Mouse (Mus musculus): ENCODE results near the gene Abl1. TPM values are rescaled to one million over a fixed set of nuclear protein-coding genes. Genes with fewer than 3 reads are reported as not detected.

Gene Abl1
- polyA plus RNA-seq, 1 experiment: 45.9 TPM

GRCm38 (mm10) chr2:31640609-31641507, 47.3 kb upstream of the Abl1 start:
- no peak overlapping the region for H3ac ChIP-seq (ENCODE audit: control insufficient read depth, insufficient read length, low read depth)
- TF ChIP-seq CEBPB (IDR thresholded peaks at IDR 0.05; ENCODE audit: low read depth): no peak
- no peak for TF ChIP-seq CTCF (IDR thresholded peaks at IDR 0.05; ENCODE audit: control insufficient read depth, insufficient read depth, insufficient read length)
- TF ChIP-seq FOSL1 (IDR thresholded peaks at IDR 0.05; ENCODE audit: insufficient read depth, low read length, poor library complexity, severe bottlenecking): no peak
- TF ChIP-seq MYOG (IDR thresholded peaks at IDR 0.05; ENCODE audit: control insufficient read depth, extremely low read depth, insufficient read length): no peak
- no peak for TF ChIP-seq MYOD1 (IDR thresholded peaks at IDR 0.05; ENCODE audit: control insufficient read depth, insufficient read length, low read depth)
- TF ChIP-seq MAX (IDR thresholded peaks at IDR 0.05): no peak
- TF ChIP-seq USF1 (IDR thresholded peaks at IDR 0.05; ENCODE audit: low read depth): no peak
- no peak overlapping the region for H3K4me3 ChIP-seq (ENCODE audit: insufficient read depth, poor library complexity, severe bottlenecking)
- H3K36me3 ChIP-seq (ENCODE audit: control insufficient read depth, insufficient read depth): no peaks in the 10 kb centered on the region
- H3K79me2 ChIP-seq (ENCODE audit: control insufficient read depth, insufficient read depth): no peaks in the 10 kb centered on the region
- no peaks in the 10 kb centered on the region for H3K79me3 ChIP-seq (ENCODE audit: low read depth)
- peaks cover 82% of the 10 kb centered on the region for H3K27me3 ChIP-seq (ENCODE audit: control insufficient read depth, insufficient read depth, insufficient read length)

GRCm38 (mm10) chr2:31641508-31641830, 46.7 kb upstream of the Abl1 start:
- Histone ChIP-seq H3K27me3 (ENCODE audit: control insufficient read depth, insufficient read depth, insufficient read length) (peaks cover 82% of the 10 kb centered on the region), H3K79me3 (ENCODE audit: low read depth) (no peaks in the 10 kb centered on the region), H3K36me3 (ENCODE audit: control insufficient read depth, insufficient read depth) (no peaks in the 10 kb centered on the region), H3K79me2 (ENCODE audit: control insufficient read depth, insufficient read depth) (no peaks in the 10 kb centered on the region), H3K4me3 (ENCODE audit: insufficient read depth, poor library complexity, severe bottlenecking) (no peak overlapping the region), H3ac (ENCODE audit: control insufficient read depth, insufficient read length, low read depth) (no peak overlapping the region)
- no peak for TF ChIP-seq MYOG (IDR thresholded peaks at IDR 0.05; ENCODE audit: control insufficient read depth, extremely low read depth, insufficient read length)
- TF ChIP-seq MYOD1 (IDR thresholded peaks at IDR 0.05; ENCODE audit: control insufficient read depth, insufficient read length, low read depth): no peak
- TF ChIP-seq CTCF (IDR thresholded peaks at IDR 0.05; ENCODE audit: control insufficient read depth, insufficient read depth, insufficient read length): no peak

- Histone ChIP-seq H3K36me3 (ENCODE audit: control insufficient read depth, insufficient read depth) (no peaks in the 10 kb centered on the region), H3K4me3 (ENCODE audit: insufficient read depth, poor library complexity, severe bottlenecking) (no peak overlapping the region), H3K27me3 (ENCODE audit: control insufficient read depth, insufficient read depth, insufficient read length) (peaks cover 82% of the 10 kb centered on the region), H3ac (ENCODE audit: control insufficient read depth, insufficient read length, low read depth) (no peak overlapping the region), H3K79me3 (ENCODE audit: low read depth) (no peaks in the 10 kb centered on the region), H3K79me2 (ENCODE audit: control insufficient read depth, insufficient read depth) (no peaks in the 10 kb centered on the region)
- TF ChIP-seq CTCF (IDR thresholded peaks at IDR 0.05; ENCODE audit: control insufficient read depth, insufficient read depth, insufficient read length) (no peak), MYOD1 (IDR thresholded peaks at IDR 0.05; ENCODE audit: control insufficient read depth, insufficient read length, low read depth) (no peak), MAX (IDR thresholded peaks at IDR 0.05) (no peak)
Measured at GRCm38 (mm10) chr2:31641929-31642328, 46.2 kb upstream of the Abl1 start.

- H3K27me3 ChIP-seq (ENCODE audit: control insufficient read depth, insufficient read depth, insufficient read length): peaks cover 71% of the 10 kb centered on the region
- no peak overlapping the region for H3K4me3 ChIP-seq (ENCODE audit: insufficient read depth, poor library complexity, severe bottlenecking)
- H3K79me2 ChIP-seq (ENCODE audit: control insufficient read depth, insufficient read depth): no peaks in the 10 kb centered on the region
- TF ChIP-seq MAX (IDR thresholded peaks at IDR 0.05) (no peak), USF1 (IDR thresholded peaks at IDR 0.05; ENCODE audit: low read depth) (no peak), CEBPB (IDR thresholded peaks at IDR 0.05; ENCODE audit: low read depth) (no peak), MYOG (IDR thresholded peaks at IDR 0.05; ENCODE audit: control insufficient read depth, extremely low read depth, insufficient read length) (no peak)
- H3K79me3 ChIP-seq (ENCODE audit: low read depth): no peaks in the 10 kb centered on the region
- H3ac ChIP-seq (ENCODE audit: control insufficient read depth, insufficient read length, low read depth): no peak overlapping the region
- H3K36me3 ChIP-seq (ENCODE audit: control insufficient read depth, insufficient read depth): no peaks in the 10 kb centered on the region
Measured at GRCm38 (mm10) chr2:31653971-31654853, 34.0 kb upstream of the Abl1 start.

- no peaks in the 10 kb centered on the region for H3K79me2 ChIP-seq (ENCODE audit: control insufficient read depth, insufficient read depth)
- no peak overlapping the region for H3K4me3 ChIP-seq (ENCODE audit: insufficient read depth, poor library complexity, severe bottlenecking)
- H3K79me3 ChIP-seq (ENCODE audit: low read depth): no peaks in the 10 kb centered on the region
- TF ChIP-seq MYOG (IDR thresholded peaks at IDR 0.05; ENCODE audit: control insufficient read depth, extremely low read depth, insufficient read length) (no peak), CTCF (IDR thresholded peaks at IDR 0.05; ENCODE audit: control insufficient read depth, insufficient read depth, insufficient read length) (peak; percentile 15)
- H3K36me3 ChIP-seq (ENCODE audit: control insufficient read depth, insufficient read depth): no peaks in the 10 kb centered on the region
- peaks cover 63% of the 10 kb centered on the region for H3K27me3 ChIP-seq (ENCODE audit: control insufficient read depth, insufficient read depth, insufficient read length)
- H3ac ChIP-seq (ENCODE audit: control insufficient read depth, insufficient read length, low read depth): no peak overlapping the region
Measured at GRCm38 (mm10) chr2:31654854-31655559, 33.2 kb upstream of the Abl1 start.

Measured in C2C12 (cell line).